Mouse (Mus musculus) limb, embryonic 12.5 days (tissue): ENCODE data around the gene Tectb. TPM values are rescaled to one million over a fixed set of nuclear protein-coding genes. Genes with fewer than 3 reads are reported as not detected.
"Not testable (repeated sequence)": the region's sequence is repeated elsewhere in the genome, so short reads cannot be mapped to it uniquely, and the experiment has no call there.

Experiments used
- ATAC-seq: fragments of 200-750 bp; cut with Nextera tagmentation; 2 replicates; pipeline ENCODE4 v1.8.0; 2017; ENCODE audit warnings: low read depth, moderate TSS enrichment; ENCODE audit not compliant: insufficient number of reproducible peaks, insufficient read depth, low FRiP score, low TSS enrichment
- H3K27ac ChIP-seq: fragments of 300-500 bp; sonication (generic); 2 replicates; pipeline ENCODE4 v1.5.1; 2016; ENCODE audit warnings: mild to moderate bottlenecking, moderate library complexity
- H3K27me3 ChIP-seq: fragments of 300-500 bp; sonication (generic); 2 replicates; pipeline ENCODE4 v1.6.1; 2016; ENCODE audit warnings: mild to moderate bottlenecking, moderate library complexity
- H3K36me3 ChIP-seq: fragments of 300-500 bp; sonication (generic); 2 replicates; pipeline ENCODE4 v1.6.1; 2016; ENCODE audit warnings: mild to moderate bottlenecking, moderate library complexity
- H3K4me1 ChIP-seq: fragments of 300-500 bp; sonication (generic); replicated peaks from 2 replicates; pipeline ENCODE4 v1.6.1; 2016
- H3K4me2 ChIP-seq: fragments of 300-500 bp; sonication (generic); 2 replicates; pipeline ENCODE4 v1.6.1; 2016; ENCODE audit warnings: mild to moderate bottlenecking, moderate library complexity
- H3K4me3 ChIP-seq: fragments of 300-500 bp; sonication (generic); replicated peaks from 2 replicates; pipeline ENCODE4 v1.5.1; 2016; ENCODE audit warnings: mild to moderate bottlenecking
- H3K9ac ChIP-seq: fragments of 300-500 bp; sonication (generic); replicated peaks from 2 replicates; pipeline ENCODE4 v1.6.1; 2016; ENCODE audit warnings: mild to moderate bottlenecking, moderate library complexity
- H3K9me3 ChIP-seq: fragments of 300-500 bp; sonication (generic); 2 replicates; pipeline ENCODE4 v1.6.1; 2016; ENCODE audit warnings: mild to moderate bottlenecking, moderate library complexity
- WGBS: fragments of 180-500 bp; shearing (Covaris S2); methylation state at CpG from one replicate; pipeline ENCODE4 v1.1.7; 2016; 5-methylcytosine and 5-hydroxymethylcytosine counted together
- polyA plus RNA-seq: library from polyadenylated mRNA; unstranded; fragments of >200 nt; fragmentation: Nextera tagmentation; extraction: Ambion mirVana; gene quantifications from 2 replicates; pipeline ENCODE4 v1.2.1, GENCODE M21; 2016

Tectb gene
- polyA plus RNA-seq, 1 experiment from 2014 or later: not detected

DNA sequence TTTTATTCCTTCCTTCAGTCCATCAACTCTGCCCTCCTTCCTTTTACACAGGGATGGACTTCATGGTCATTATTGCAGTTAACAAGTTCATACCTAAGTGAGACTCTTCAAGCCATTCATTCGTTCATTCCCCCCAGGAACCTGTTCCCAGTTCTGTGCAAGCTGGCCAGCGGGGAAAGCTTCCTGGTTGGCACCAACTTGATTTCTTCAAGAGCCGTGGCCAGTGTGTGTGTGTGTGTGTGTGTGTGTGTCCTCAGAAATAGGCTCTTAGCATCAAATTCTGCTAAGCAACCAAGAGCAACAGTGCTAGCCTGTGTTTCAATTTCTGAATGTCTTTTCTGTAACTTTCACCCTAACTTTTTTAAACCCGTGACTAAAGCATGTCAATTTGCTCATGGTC lies 14.6 kb upstream of the Tectb start:
- Histone ChIP-seq H3K4me1 (no peaks in the 10 kb centered on the region), H3K9ac (no peak overlapping the region), H3K36me3 (no peaks in the 10 kb centered on the region), H3K27me3 (no peaks in the 10 kb centered on the region), H3K27ac (no peak overlapping the region), H3K9me3 (peaks cover 15% of the 10 kb centered on the region), H3K4me3 (no peak overlapping the region), H3K4me2 (no peak overlapping the region)
- WGBS: 78% methylated on average over 4 of the region's 4 CpGs
- no peak for ATAC-seq

DNA sequence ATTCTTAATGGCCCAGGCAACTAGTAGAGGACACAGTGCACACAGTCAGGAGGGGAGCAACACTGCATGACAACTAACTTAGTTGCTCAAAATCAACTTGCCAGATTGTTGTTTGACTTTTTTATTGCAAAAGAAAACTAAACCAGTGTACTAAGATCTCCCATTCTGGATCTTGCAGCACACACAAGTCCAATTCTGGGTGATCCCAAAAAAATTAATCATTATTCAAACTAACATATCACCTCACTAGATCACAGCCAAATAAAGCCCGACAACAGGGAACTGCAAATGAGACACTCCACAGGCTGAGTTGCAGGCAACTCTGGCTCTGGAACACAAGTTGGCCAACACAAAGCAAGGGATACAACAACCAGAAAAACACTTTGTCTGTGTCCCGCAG lies 13.8 kb upstream of the Tectb start:
- Histone ChIP-seq H3K4me2 (no peak overlapping the region), H3K27ac (no peak overlapping the region), H3K9me3 (peaks cover 15% of the 10 kb centered on the region), H3K4me3 (no peak overlapping the region), H3K9ac (no peak overlapping the region), H3K27me3 (no peaks in the 10 kb centered on the region), H3K4me1 (no peaks in the 10 kb centered on the region), H3K36me3 (no peaks in the 10 kb centered on the region)
- no peak for ATAC-seq
- WGBS: 90% methylated on average over 2 of the region's 2 CpGs

DNA sequence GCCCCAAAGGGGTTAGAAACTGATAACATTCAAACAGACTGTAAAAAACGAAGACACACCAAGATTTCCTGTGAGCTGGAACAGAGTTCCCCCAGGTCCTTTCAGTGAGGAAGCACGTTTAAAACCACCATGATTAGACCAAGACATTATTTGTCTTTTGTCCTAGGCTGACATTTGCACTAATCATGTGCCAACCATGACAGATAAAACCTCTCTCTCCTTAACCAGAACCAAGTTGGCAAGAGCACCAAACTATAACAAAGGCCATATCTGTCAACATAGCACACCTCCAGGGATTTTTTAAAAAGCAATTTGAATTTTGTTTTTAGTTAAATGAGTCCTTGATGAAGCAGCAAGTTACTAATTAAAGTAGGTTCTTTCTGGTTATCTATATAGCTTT lies 12.8 kb upstream of the Tectb start:
- ATAC-seq: no peak
- H3K4me1 ChIP-seq: no peaks in the 10 kb centered on the region
- H3K4me2 ChIP-seq: no peak overlapping the region
- WGBS: 51% methylated on average over 2 of the region's 2 CpGs
- peaks cover 15% of the 10 kb centered on the region for H3K9me3 ChIP-seq
- no peak overlapping the region for H3K27ac ChIP-seq
- no peaks in the 10 kb centered on the region for H3K36me3 ChIP-seq
- no peaks in the 10 kb centered on the region for H3K27me3 ChIP-seq
- H3K9ac ChIP-seq: no peak overlapping the region
- H3K4me3 ChIP-seq: no peak overlapping the region

DNA sequence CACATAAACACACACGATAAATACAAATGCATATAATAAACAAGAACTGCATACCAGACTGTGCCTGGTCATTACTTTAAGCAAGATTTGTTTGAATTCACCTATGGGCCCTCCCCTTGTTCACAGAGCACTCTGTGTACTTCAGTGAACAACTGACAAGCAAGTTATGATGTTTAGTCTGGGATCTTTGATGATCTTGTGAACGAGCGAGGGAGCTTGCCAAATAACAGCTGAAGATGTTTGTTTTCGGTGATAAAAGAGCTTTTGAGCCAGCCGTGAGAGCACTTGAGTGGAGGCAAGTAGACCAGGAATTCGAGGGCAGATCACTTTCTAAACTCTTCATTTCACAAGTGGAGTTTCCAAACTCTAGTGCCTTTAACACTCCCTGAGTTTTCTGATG lies 12.2 kb upstream of the Tectb start:
- no peaks in the 10 kb centered on the region for H3K36me3 ChIP-seq
- no peak overlapping the region for H3K4me3 ChIP-seq
- no peak overlapping the region for H3K27ac ChIP-seq
- H3K9ac ChIP-seq: no peak overlapping the region
- peaks cover 15% of the 10 kb centered on the region for H3K9me3 ChIP-seq
- H3K4me2 ChIP-seq: no peak overlapping the region
- no peaks in the 10 kb centered on the region for H3K27me3 ChIP-seq
- ATAC-seq: no peak
- 78% methylated on average over 6 of the region's 6 CpGs for WGBS
- H3K4me1 ChIP-seq: no peaks in the 10 kb centered on the region

DNA sequence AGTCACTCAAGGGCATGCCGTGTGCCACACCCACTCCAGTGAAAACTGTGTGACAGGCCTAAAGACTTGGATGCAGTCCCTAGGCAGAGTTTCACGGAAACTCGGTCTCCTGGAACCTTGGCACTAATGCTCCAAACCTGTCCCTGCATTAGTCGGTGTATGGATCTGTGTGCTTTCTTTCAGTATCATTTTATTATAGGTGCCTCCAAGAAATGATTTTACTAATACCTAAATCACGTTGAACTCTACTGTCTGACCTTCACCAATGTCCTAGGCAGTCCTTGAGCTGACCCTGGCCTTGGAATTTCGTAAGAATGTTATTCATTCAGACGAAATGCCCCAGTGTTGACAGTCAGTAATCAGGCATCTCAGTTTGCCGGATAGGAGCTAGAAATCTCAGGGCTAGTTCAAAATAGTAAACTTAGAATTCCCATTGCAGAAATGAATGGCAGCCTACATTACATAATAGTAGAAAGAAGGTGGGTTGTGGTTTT lies 11.2 kb upstream of the Tectb start:
- H3K27ac ChIP-seq, H3K4me3 ChIP-seq, H3K27me3 ChIP-seq, H3K9ac ChIP-seq, ATAC-seq, H3K36me3 ChIP-seq, H3K4me1 ChIP-seq, H3K4me2 ChIP-seq: not testable (repeated sequence)
- 90% methylated on average over 8 of the region's 8 CpGs for WGBS
- peaks cover 15% of the 10 kb centered on the region for H3K9me3 ChIP-seq

DNA sequence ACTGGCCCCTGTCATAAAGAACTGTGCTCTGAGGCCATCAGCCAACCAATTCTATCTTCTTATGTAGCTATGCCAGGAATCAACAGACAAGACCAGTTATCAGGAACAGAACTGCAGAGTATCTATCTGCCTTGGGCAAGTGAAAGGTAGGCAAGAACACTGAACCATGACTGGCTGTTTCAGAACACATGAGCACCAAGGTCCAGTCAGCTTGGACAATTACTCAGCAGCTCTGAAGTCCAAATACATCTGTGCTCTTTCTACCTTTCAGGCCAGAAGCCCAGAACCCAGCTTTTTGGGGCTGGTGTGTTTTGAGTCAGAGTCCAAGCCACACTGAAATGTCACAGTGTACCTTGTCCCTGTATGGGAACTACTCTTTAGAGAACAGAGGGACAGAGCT lies 10.1 kb upstream of the Tectb start:
- Histone ChIP-seq H3K36me3 (no peaks in the 10 kb centered on the region), H3K27me3 (no peaks in the 10 kb centered on the region), H3K9me3 (peaks cover 15% of the 10 kb centered on the region), H3K27ac (no peak overlapping the region), H3K9ac (no peak overlapping the region), H3K4me3 (no peak overlapping the region), H3K4me1 (no peaks in the 10 kb centered on the region), H3K4me2 (no peak overlapping the region)
- no peak for ATAC-seq

DNA sequence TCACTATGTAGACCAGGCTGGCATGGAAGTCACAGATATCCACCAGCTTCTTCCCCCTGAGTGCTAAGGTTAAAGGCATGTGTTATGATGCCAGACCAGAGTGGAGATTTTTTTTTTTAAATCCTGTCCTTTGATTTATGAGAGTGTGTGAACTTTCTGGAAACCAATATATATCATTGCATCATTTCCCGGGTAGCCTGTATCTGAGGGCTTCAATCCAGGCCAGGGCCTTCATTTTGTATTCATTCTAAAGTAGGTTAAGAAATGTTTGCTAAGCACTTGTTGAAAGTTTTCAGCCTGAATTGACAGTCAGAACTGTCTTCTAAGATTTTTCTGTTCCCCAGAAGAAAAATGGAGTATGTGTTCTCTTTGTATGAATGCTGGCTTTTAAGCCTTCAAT lies 8.9 kb upstream of the Tectb start:
- 72% methylated on average over 1 of the region's 1 CpGs for WGBS
- Histone ChIP-seq H3K4me1 (no peaks in the 10 kb centered on the region), H3K27ac (no peak overlapping the region), H3K4me2 (no peak overlapping the region), H3K9me3 (peaks cover 15% of the 10 kb centered on the region), H3K9ac (no peak overlapping the region), H3K4me3 (no peak overlapping the region), H3K36me3 (no peaks in the 10 kb centered on the region), H3K27me3 (no peaks in the 10 kb centered on the region)
- no peak for ATAC-seq

DNA sequence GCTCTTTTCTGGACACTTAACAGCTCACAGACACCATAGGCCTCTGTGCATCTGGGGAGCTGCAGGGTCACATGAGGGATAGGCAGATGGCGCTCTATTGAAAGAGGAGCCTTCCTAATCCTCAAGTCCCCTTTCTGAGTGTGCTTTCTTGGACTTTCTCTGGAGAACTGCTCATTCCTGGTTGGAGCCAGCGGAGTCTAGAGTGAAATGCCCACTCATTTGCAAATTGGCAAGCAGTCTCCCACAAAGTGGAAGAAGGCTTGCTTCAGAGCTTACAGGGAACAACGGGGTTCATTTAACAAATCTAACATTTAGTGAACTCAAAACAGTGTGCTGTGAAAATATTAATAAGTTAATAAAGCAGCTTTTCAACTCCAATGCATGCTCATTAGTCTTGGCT lies 3.4 kb upstream of the Tectb start:
- no peaks in the 10 kb centered on the region for H3K9me3 ChIP-seq
- no peaks in the 10 kb centered on the region for H3K27me3 ChIP-seq
- no peak overlapping the region for H3K9ac ChIP-seq
- no peaks in the 10 kb centered on the region for H3K4me1 ChIP-seq
- ATAC-seq: no peak
- no peaks in the 10 kb centered on the region for H3K36me3 ChIP-seq
- no peak overlapping the region for H3K4me3 ChIP-seq
- no peak overlapping the region for H3K4me2 ChIP-seq
- 87% methylated on average over 3 of the region's 3 CpGs for WGBS
- no peak overlapping the region for H3K27ac ChIP-seq

DNA sequence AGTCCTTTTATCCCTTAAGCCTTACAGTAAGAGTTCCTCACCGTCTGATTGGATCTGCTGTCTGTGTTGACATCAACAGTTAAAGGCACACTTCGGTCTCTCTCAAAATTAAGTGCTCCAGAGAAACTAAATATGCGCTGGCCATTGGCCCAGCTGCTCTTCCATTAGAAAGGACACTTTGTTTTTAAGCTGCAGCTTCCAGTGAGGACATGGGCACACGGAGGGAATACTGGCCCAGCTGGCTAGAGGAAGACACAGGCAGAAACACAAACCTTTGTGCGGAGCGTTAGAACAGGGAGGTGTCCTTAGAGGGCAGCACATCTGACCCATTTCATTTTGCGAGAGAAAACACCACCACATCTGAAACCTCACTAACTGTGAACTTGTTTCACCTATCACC lies 3.9 kb downstream of the Tectb start:
- Histone ChIP-seq H3K27me3 (no peaks in the 10 kb centered on the region), H3K4me3 (no peak overlapping the region), H3K36me3 (no peaks in the 10 kb centered on the region), H3K9me3 (no peaks in the 10 kb centered on the region), H3K27ac (no peak overlapping the region), H3K9ac (no peak overlapping the region), H3K4me2 (no peak overlapping the region), H3K4me1 (no peaks in the 10 kb centered on the region)
- 73% methylated on average over 7 of the region's 7 CpGs for WGBS
- ATAC-seq: no peak

DNA sequence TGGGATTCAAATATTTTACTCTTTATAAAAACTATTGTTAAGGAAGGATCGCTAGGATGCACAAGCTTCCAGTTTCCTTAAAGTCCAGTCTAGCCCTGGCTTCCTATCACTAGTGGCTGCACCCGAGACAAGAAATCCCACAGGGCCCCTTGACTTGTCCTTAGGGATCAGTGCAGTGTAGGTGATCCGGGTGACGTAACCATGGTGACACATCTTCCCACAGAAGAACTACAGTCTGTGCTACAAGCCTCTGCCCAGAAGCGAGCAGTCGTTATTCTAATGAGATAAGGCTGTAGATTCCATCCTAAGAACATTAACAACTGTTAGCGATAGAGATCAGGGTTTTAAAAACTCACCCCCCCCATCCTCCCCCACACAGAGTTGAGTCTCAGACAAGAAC lies 4.5 kb downstream of the Tectb start:
- H3K36me3 ChIP-seq: no peaks in the 10 kb centered on the region
- H3K9ac ChIP-seq: no peak overlapping the region
- WGBS: 78% methylated on average over 7 of the region's 7 CpGs
- H3K27ac ChIP-seq: no peak overlapping the region
- no peak overlapping the region for H3K4me3 ChIP-seq
- H3K9me3 ChIP-seq: no peaks in the 10 kb centered on the region
- no peaks in the 10 kb centered on the region for H3K27me3 ChIP-seq
- no peak for ATAC-seq
- no peak overlapping the region for H3K4me2 ChIP-seq
- H3K4me1 ChIP-seq: no peaks in the 10 kb centered on the region

DNA sequence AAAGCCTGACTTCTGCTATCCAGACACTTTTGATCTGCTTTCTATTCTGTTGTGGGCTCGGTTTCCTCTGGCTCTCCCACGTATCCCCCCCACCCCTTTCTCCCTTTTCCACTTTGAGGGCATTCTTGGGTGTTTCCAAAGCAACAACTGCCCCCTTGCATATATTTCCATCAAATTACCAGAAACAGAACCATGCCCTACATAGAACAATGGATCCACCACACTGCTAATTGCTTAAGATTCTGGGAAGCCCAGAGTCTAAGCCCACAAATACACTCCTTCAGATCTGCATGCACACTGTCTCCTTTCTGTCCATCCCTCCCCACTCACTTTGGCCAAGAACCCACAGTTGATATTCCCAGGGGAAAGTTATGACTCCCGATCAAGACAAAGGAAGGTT lies 5.1 kb downstream of the Tectb start:
- H3K4me2 ChIP-seq: no peak overlapping the region
- H3K27me3 ChIP-seq: no peaks in the 10 kb centered on the region
- H3K4me3 ChIP-seq: no peak overlapping the region
- WGBS: 61% methylated on average over 3 of the region's 3 CpGs
- H3K9ac ChIP-seq: no peak overlapping the region
- H3K4me1 ChIP-seq: no peaks in the 10 kb centered on the region
- H3K9me3 ChIP-seq: no peaks in the 10 kb centered on the region
- no peak for ATAC-seq
- no peak overlapping the region for H3K27ac ChIP-seq
- no peaks in the 10 kb centered on the region for H3K36me3 ChIP-seq

DNA sequence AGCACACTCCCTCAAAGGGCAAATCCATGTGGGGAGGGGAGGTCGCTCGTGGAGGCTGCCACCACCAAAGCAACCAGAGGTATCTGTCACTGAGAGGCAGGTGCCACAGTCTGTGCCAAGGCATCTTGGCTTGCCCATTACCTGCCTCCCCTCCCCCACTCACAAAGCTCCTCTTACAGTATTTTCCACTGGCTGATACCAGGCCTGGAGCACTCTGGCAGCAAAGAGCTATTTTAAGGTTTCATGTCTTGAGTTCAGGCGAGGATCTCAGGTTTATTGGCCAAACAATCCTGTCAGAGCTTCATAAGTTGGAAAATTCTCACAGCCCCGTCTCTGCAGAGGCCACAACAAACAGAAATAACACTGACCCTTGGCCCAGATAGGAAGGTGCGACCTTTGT lies 9.5 kb downstream of the Tectb start:
- H3K4me1 ChIP-seq: peaks cover 3% of the 10 kb centered on the region; the same call in 1 of the 2 replicates
- no peak overlapping the region for H3K9ac ChIP-seq
- H3K9me3 ChIP-seq: no peaks in the 10 kb centered on the region
- no peak overlapping the region for H3K4me2 ChIP-seq
- ATAC-seq: no peak
- no peak overlapping the region for H3K4me3 ChIP-seq
- H3K27me3 ChIP-seq: no peaks in the 10 kb centered on the region
- no peak overlapping the region for H3K27ac ChIP-seq
- no peaks in the 10 kb centered on the region for H3K36me3 ChIP-seq
- 82% methylated on average over 5 of the region's 5 CpGs for WGBS
